Mouse (Mus musculus): ENCODE results near the gene Daam1. TPM values are rescaled to one million over a fixed set of nuclear protein-coding genes. Genes with fewer than 3 reads are reported as not detected.

The Daam1 gene
- polyA plus RNA-seq, 1 experiment from 2014 or later = 21.6 TPM

- Histone ChIP-seq H3K27me3 (ENCODE audit: control insufficient read depth, insufficient read depth, low read length) (no peaks in the 10 kb centered on the region), H3K4me2 (ENCODE audit: low read depth, low read length) (no peak overlapping the region), H3K9me3 (replicated peaks; ENCODE audit: control insufficient read depth, low read length) (no peaks in the 10 kb centered on the region), H3K4me3 (ENCODE audit: low read length) (no peak overlapping the region), H3K9ac (ENCODE audit: low read length) (no peak overlapping the region), H3K36me3 (ENCODE audit: control insufficient read depth, insufficient read depth) (no peaks in the 10 kb centered on the region), H3K27ac (ENCODE audit: low read length) (no peak overlapping the region), H3K4me1 (ENCODE audit: control insufficient read depth, insufficient read depth, low read length) (0 out of 2 replicates have a peak, but pooled peaks cover 2% of the 10 kb centered on the region)
- 73% methylated on average over 5 of the region's 5 CpGs for WGBS
- no peak for ATAC-seq (replicated peaks; ENCODE audit: extremely low read depth, insufficient read depth, low FRiP score)
Measured at GRCm38 (mm10) chr12:72015296-72015695, 184.4 kb downstream of the Daam1 start.

GRCm38 (mm10) chr12:72020285-72020684 is 189.4 kb downstream of the Daam1 start:
- no peaks in the 10 kb centered on the region for H3K27me3 ChIP-seq (ENCODE audit: control insufficient read depth, insufficient read depth, low read length)
- peaks cover 11% of the 10 kb centered on the region for H3K4me1 ChIP-seq (ENCODE audit: control insufficient read depth, insufficient read depth, low read length)
- no peak overlapping the region for H3K9ac ChIP-seq (ENCODE audit: low read length)
- no peak for ATAC-seq (replicated peaks; ENCODE audit: extremely low read depth, insufficient read depth, low FRiP score)
- 83% methylated on average over 4 of the region's 4 CpGs for whole genome bisulfite sequencing
- H3K27ac ChIP-seq (ENCODE audit: low read length) = no peak overlapping the region
- peaks cover 6% of the 10 kb centered on the region for H3K9me3 ChIP-seq (replicated peaks; ENCODE audit: control insufficient read depth, low read length)
- H3K4me2 ChIP-seq (ENCODE audit: low read depth, low read length) = no peak overlapping the region
- no peak overlapping the region for H3K4me3 ChIP-seq (ENCODE audit: low read length)
- 0 out of 2 replicates have a peak, but pooled peaks cover 3% of the 10 kb centered on the region for H3K36me3 ChIP-seq (ENCODE audit: control insufficient read depth, insufficient read depth)

DNA sequence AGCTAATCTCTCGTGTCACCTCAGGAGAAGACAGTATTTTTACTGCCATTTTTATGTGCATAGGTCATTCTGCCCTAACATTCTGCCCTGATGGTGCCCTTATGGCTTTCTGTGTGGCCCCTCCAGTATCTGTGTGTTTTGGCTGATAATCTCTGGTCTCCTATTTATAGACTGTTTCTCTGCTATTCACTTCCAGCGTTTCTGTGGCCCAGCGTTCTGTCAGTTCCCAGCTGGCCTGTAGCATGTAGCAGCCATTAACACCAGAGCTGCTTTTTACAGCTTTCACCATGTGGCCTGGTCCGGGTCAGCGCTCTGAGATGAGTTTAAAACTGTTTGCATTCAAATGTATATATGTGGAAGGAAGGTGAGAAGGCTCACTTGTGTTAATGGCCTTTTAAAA is 190.7 kb downstream of the Daam1 start:
- no peak overlapping the region for H3K9ac ChIP-seq (ENCODE audit: low read length)
- H3K36me3 ChIP-seq (ENCODE audit: control insufficient read depth, insufficient read depth) = 0 out of 2 replicates have a peak, but pooled peaks cover 3% of the 10 kb centered on the region
- peaks cover 11% of the 10 kb centered on the region for H3K4me1 ChIP-seq (ENCODE audit: control insufficient read depth, insufficient read depth, low read length)
- 14% methylated on average over 5 of the region's 5 CpGs for WGBS
- no peaks in the 10 kb centered on the region for H3K27me3 ChIP-seq (ENCODE audit: control insufficient read depth, insufficient read depth, low read length)
- peak; percentile 74 for ATAC-seq (replicated peaks; ENCODE audit: extremely low read depth, insufficient read depth, low FRiP score)
- no peak overlapping the region for H3K4me3 ChIP-seq (ENCODE audit: low read length)
- H3K27ac ChIP-seq (ENCODE audit: low read length) = peak overlapping the region; percentile 88
- H3K4me2 ChIP-seq (ENCODE audit: low read depth, low read length) = 0 out of 2 replicates have a peak overlapping the region, but pooled peaks have one; percentile 11
- H3K9me3 ChIP-seq (replicated peaks; ENCODE audit: control insufficient read depth, low read length) = peaks cover 6% of the 10 kb centered on the region

DNA sequence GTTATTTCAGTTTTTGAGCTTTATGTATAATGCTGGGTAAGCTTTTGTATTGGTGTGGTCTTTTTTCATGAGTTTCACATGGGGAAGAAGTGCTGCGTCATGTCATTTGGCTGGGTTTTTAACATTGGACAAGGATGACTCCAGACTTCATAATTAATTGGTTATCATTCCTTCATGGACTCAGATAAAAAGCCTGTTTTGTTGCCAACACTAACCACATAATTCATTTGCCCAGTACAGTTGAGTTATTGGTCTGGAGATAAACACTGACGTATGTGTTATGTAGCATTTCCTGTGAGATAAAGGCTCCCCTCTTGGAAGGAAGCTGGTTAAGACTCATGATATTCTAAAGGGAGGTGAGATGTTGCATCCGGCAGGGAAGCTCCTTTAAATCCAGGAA is 191.9 kb downstream of the Daam1 start:
- 0 out of 2 replicates have a peak, but pooled peaks cover 3% of the 10 kb centered on the region for H3K36me3 ChIP-seq (ENCODE audit: control insufficient read depth, insufficient read depth)
- H3K4me3 ChIP-seq (ENCODE audit: low read length) = no peak overlapping the region
- no peak overlapping the region for H3K9ac ChIP-seq (ENCODE audit: low read length)
- H3K9me3 ChIP-seq (replicated peaks; ENCODE audit: control insufficient read depth, low read length) = peaks cover 6% of the 10 kb centered on the region
- H3K4me2 ChIP-seq (ENCODE audit: low read depth, low read length) = no peak overlapping the region
- peaks cover 11% of the 10 kb centered on the region for H3K4me1 ChIP-seq (ENCODE audit: control insufficient read depth, insufficient read depth, low read length)
- H3K27me3 ChIP-seq (ENCODE audit: control insufficient read depth, insufficient read depth, low read length) = no peaks in the 10 kb centered on the region
- WGBS = 61% methylated on average over 3 of the region's 3 CpGs
- H3K27ac ChIP-seq (ENCODE audit: low read length) = no peak overlapping the region
- no peak for ATAC-seq (replicated peaks; ENCODE audit: extremely low read depth, insufficient read depth, low FRiP score)

DNA sequence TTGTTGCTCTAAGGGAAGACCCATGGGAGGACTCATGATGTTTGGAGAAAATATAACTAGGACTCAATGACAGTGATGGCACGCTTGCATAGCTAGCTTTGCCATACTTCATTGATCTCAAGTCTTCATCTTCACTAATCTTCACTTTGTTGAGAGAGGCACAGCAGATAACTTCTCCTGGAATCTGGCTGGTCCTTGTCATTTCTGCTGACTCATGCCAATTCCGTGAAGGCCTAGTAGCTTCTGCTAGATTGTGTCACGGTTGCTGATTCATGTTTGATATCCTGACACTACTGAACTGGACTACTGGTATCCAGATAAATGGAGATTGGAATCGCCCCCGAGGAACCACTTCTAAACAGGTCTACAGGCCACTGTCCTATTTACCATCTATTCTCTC is 192.7 kb downstream of the Daam1 start:
- Histone ChIP-seq H3K4me3 (ENCODE audit: low read length) (no peak overlapping the region), H3K27ac (ENCODE audit: low read length) (no peak overlapping the region), H3K9me3 (replicated peaks; ENCODE audit: control insufficient read depth, low read length) (peaks cover 6% of the 10 kb centered on the region), H3K4me2 (ENCODE audit: low read depth, low read length) (no peak overlapping the region), H3K4me1 (ENCODE audit: control insufficient read depth, insufficient read depth, low read length) (peaks cover 11% of the 10 kb centered on the region), H3K27me3 (ENCODE audit: control insufficient read depth, insufficient read depth, low read length) (no peaks in the 10 kb centered on the region), H3K9ac (ENCODE audit: low read length) (no peak overlapping the region), H3K36me3 (ENCODE audit: control insufficient read depth, insufficient read depth) (0 out of 2 replicates have a peak, but pooled peaks cover 3% of the 10 kb centered on the region)
- 96% methylated on average over 5 of the region's 5 CpGs for WGBS
- no peak for ATAC-seq (replicated peaks; ENCODE audit: extremely low read depth, insufficient read depth, low FRiP score)

DNA sequence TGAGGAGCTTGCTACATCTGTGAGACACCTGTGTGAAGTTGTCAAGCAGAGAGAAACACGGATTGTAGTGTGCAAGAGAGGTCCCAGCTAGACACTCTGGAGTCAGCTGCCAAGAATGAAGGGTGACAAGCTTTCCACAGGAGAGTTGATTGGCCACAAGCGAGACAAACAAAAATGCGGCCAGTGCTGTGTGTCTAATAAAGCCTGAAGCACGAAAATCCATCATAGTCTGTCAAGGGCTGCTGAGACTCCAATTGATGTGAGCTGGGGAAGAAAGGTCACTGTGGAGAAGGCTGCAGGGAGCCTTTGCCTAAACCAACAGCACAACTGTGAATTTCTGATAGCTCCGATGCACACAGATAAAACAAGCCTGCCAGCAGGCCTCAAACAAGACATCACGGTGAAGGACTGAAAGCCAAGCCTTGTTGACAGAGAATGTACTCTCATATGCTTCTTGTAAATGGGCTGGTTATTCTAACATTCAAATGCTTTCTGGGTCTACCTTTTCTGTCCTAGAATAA is 194.5 kb downstream of the Daam1 start:
- Histone ChIP-seq H3K4me2 (ENCODE audit: low read depth, low read length) (no peak overlapping the region), H3K36me3 (ENCODE audit: control insufficient read depth, insufficient read depth) (0 out of 2 replicates have a peak, but pooled peaks cover 3% of the 10 kb centered on the region), H3K9ac (ENCODE audit: low read length) (no peak overlapping the region), H3K27me3 (ENCODE audit: control insufficient read depth, insufficient read depth, low read length) (no peaks in the 10 kb centered on the region), H3K9me3 (replicated peaks; ENCODE audit: control insufficient read depth, low read length) (peaks cover 6% of the 10 kb centered on the region), H3K4me3 (ENCODE audit: low read length) (no peak overlapping the region), H3K27ac (ENCODE audit: low read length) (no peak overlapping the region), H3K4me1 (ENCODE audit: control insufficient read depth, insufficient read depth, low read length) (peaks cover 11% of the 10 kb centered on the region)
- WGBS = 48% methylated on average over 6 of the region's 6 CpGs
- no peak for ATAC-seq (replicated peaks; ENCODE audit: extremely low read depth, insufficient read depth, low FRiP score)

- Histone ChIP-seq H3K4me1 (ENCODE audit: control insufficient read depth, insufficient read depth, low read length) (peaks cover 3% of the 10 kb centered on the region), H3K4me2 (ENCODE audit: low read depth, low read length) (no peak overlapping the region), H3K4me3 (ENCODE audit: low read length) (no peak overlapping the region), H3K27me3 (ENCODE audit: control insufficient read depth, insufficient read depth, low read length) (no peaks in the 10 kb centered on the region), H3K9me3 (replicated peaks; ENCODE audit: control insufficient read depth, low read length) (no peaks in the 10 kb centered on the region), H3K9ac (ENCODE audit: low read length) (no peak overlapping the region), H3K27ac (ENCODE audit: low read length) (peak overlapping the region; percentile 67), H3K36me3 (ENCODE audit: control insufficient read depth, insufficient read depth) (no peaks in the 10 kb centered on the region)
- ATAC-seq (replicated peaks; ENCODE audit: extremely low read depth, insufficient read depth, low FRiP score) = no peak
- 67% methylated on average over 5 of the region's 5 CpGs for whole genome bisulfite sequencing
Measured at GRCm38 (mm10) chr12:72031171-72031570, 200.3 kb downstream of the Daam1 start.

GRCm38 (mm10) chr12:72031794-72032193 is 200.9 kb downstream of the Daam1 start:
- H3K9me3 ChIP-seq (replicated peaks; ENCODE audit: control insufficient read depth, low read length) = no peaks in the 10 kb centered on the region
- peak overlapping the region; percentile 67 for H3K27ac ChIP-seq (ENCODE audit: low read length)
- H3K4me1 ChIP-seq (ENCODE audit: control insufficient read depth, insufficient read depth, low read length) = peaks cover 9% of the 10 kb centered on the region
- no peak overlapping the region for H3K4me2 ChIP-seq (ENCODE audit: low read depth, low read length)
- ATAC-seq (replicated peaks; ENCODE audit: extremely low read depth, insufficient read depth, low FRiP score) = 0 out of 2 replicates have a peak, but pooled peaks have one; percentile 18
- no peak overlapping the region for H3K9ac ChIP-seq (ENCODE audit: low read length)
- H3K4me3 ChIP-seq (ENCODE audit: low read length) = no peak overlapping the region
- H3K27me3 ChIP-seq (ENCODE audit: control insufficient read depth, insufficient read depth, low read length) = no peaks in the 10 kb centered on the region
- WGBS = 71% methylated on average over 6 of the region's 6 CpGs
- H3K36me3 ChIP-seq (ENCODE audit: control insufficient read depth, insufficient read depth) = no peaks in the 10 kb centered on the region

- WGBS = 23% methylated on average over 9 of the region's 9 CpGs
- peak; percentile 67; the same call in 1 of the 2 replicates for ATAC-seq (replicated peaks; ENCODE audit: extremely low read depth, insufficient read depth, low FRiP score)
- Histone ChIP-seq H3K27ac (ENCODE audit: low read length) (peak overlapping the region; percentile 77), H3K36me3 (ENCODE audit: control insufficient read depth, insufficient read depth) (no peaks in the 10 kb centered on the region; the same call in 1 of the 2 replicates), H3K9me3 (replicated peaks; ENCODE audit: control insufficient read depth, low read length) (peaks cover 4% of the 10 kb centered on the region), H3K4me2 (ENCODE audit: low read depth, low read length) (no peak overlapping the region), H3K27me3 (ENCODE audit: control insufficient read depth, insufficient read depth, low read length) (no peaks in the 10 kb centered on the region), H3K4me1 (ENCODE audit: control insufficient read depth, insufficient read depth, low read length) (peaks cover 24% of the 10 kb centered on the region), H3K4me3 (ENCODE audit: low read length) (no peak overlapping the region), H3K9ac (ENCODE audit: low read length) (0 out of 2 replicates have a peak overlapping the region, but pooled peaks have one; percentile 31)
Measured at GRCm38 (mm10) chr12:72036097-72036661, 205.3 kb downstream of the Daam1 start.

All from heart, embryonic 16.5 days (tissue).